Mouse (Mus musculus): ENCODE measurements around the gene Cyp4f18. TPM values are rescaled to one million over a fixed set of nuclear protein-coding genes. Genes with fewer than 3 reads are reported as not detected.
"Not testable (repeated sequence)": the region's sequence is repeated elsewhere in the genome, so short reads cannot be mapped to it uniquely, and the experiment has no call there.

Cyp4f18 gene
- 0.40 and 1.1 TPM in 2 replicates for polyA plus RNA-seq (2015; fragmentation: Nextera tagmentation; extraction: Ambion mirVana)

DNA sequence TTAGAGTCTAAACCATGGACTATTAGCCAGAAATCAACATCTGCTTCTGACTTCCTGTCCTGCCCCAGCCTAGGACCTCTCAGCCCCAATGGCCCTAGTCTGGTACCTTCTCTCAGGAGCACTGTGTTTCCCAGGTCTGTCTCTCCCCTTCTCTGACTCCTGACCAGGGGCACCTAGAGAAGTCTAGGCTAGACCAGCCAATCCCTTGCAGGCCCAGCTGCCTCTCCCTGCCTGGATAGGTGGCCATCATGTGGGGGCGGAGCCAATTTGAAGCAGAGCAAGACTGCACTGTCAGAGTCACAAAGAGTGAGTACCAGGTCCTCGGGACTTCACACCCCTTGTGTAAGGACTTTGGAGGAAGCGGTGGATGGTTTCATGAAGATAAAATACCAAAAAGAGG is at the start of gene Cyp4f18:
Cyp4f18 (minus strand) TSS at position 154 of the 400 bp plus-strand sequence.
- H3K36me3 ChIP-seq = no peaks in the 10 kb centered on the region
- H3K27me3 ChIP-seq = no peaks in the 10 kb centered on the region
- H3K4me2 ChIP-seq = no peak within 1 kb of the TSS
- H3K4me1 ChIP-seq (replicated peaks) = no peaks in the 10 kb centered on the region
- H3K9me3 ChIP-seq = no peaks in the 10 kb centered on the region
- no peak within 1 kb of the TSS for H3K9ac ChIP-seq
- ATAC-seq (ENCODE audit: low FRiP score, low read depth) = no peak
- 78% methylated on average over 3 of the region's 3 CpGs for WGBS
- no peak within 1 kb of the TSS for H3K4me3 ChIP-seq
- H3K27ac ChIP-seq (replicated peaks) = no peak within 1 kb of the TSS

- H3K4me3 ChIP-seq = not testable (repeated sequence)
- 88% methylated on average over 3 of the region's 4 CpGs for WGBS
Observed at GRCm38 (mm10) chr8:72057643-72058042, 48.2 kb upstream of the Cyp4f18 start.

GRCm38 (mm10) chr8:72054633-72055032 is 45.2 kb upstream of the Cyp4f18 start:
- not testable (repeated sequence) for ATAC-seq (ENCODE audit: low FRiP score, low read depth); H3K9me3 ChIP-seq; H3K27me3 ChIP-seq; H3K36me3 ChIP-seq; H3K9ac ChIP-seq; H3K4me3 ChIP-seq; H3K4me2 ChIP-seq; H3K27ac ChIP-seq (replicated peaks); H3K4me1 ChIP-seq (replicated peaks)

More at GRCm38 (mm10) chr8:72057643-72058042, 48.2 kb upstream of the Cyp4f18 start:
- H3K27me3 ChIP-seq; H3K36me3 ChIP-seq; H3K27ac ChIP-seq (replicated peaks); H3K4me2 ChIP-seq; H3K9me3 ChIP-seq; H3K4me1 ChIP-seq (replicated peaks); ATAC-seq (ENCODE audit: low FRiP score, low read depth); H3K9ac ChIP-seq: not testable (repeated sequence)

DNA sequence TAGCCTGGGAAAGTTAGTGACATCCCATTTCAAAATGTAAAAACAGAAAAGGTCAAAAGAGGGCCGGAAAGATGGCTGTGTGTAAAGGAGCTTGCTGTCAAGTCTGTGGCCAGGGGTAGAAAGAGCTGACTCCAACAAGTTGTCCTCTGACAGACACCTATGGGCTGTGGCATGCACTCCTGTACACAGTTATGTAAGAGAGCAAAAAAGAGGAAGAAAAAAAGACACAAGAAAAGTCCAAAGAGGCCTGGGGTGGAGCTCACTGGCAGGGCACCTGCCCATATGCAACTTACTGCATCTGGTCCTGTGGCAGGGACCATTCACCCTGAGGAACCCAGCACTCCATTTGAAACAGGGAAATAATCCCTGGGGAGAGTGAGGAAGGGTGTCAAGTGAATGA is 33.1 kb upstream of the Cyp4f18 start:
- Histone ChIP-seq H3K27me3 (no peaks in the 10 kb centered on the region), H3K4me3 (no peak overlapping the region), H3K9me3 (no peaks in the 10 kb centered on the region), H3K36me3 (no peaks in the 10 kb centered on the region), H3K4me2 (no peak overlapping the region), H3K9ac (no peak overlapping the region), H3K27ac (replicated peaks) (no peak overlapping the region), H3K4me1 (replicated peaks) (no peaks in the 10 kb centered on the region)
- ATAC-seq (ENCODE audit: low FRiP score, low read depth) = no peak
- 84% methylated on average over 1 of the region's 1 CpGs for WGBS

DNA sequence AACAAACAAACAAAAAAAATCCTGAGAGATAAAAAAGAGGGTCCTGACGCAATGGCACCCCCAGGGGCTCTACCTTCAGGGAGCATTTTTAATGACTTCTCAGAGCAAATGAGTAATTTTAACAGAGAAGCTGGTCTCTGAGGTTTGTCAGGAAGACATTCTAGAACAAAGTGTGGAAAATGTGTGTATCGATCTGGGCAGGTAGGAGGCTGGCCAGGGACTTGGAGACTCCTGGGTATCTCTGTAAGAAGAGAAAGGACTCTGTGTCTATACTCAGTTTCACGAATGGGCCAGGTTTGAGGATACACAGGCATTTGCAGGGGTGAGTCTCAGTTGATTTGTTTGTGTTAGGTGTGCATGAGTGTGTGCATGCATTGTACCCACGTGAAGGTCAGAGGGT is 31.5 kb upstream of the Cyp4f18 start, which contains the start of gene Olfr372:
Olfr372 (plus strand) TSS at position 301 of the 400 bp plus-strand sequence.
- H3K4me2 ChIP-seq; H3K27me3 ChIP-seq; H3K4me1 ChIP-seq (replicated peaks); H3K27ac ChIP-seq (replicated peaks); H3K9me3 ChIP-seq; H3K36me3 ChIP-seq; ATAC-seq (ENCODE audit: low FRiP score, low read depth); H3K9ac ChIP-seq; H3K4me3 ChIP-seq: not testable (repeated sequence)
- 79% methylated on average over 4 of the region's 4 CpGs for WGBS

- not testable (repeated sequence) for H3K36me3 ChIP-seq; ATAC-seq (ENCODE audit: low FRiP score, low read depth); H3K9me3 ChIP-seq; H3K4me3 ChIP-seq; H3K4me2 ChIP-seq; H3K27me3 ChIP-seq; H3K27ac ChIP-seq (replicated peaks); H3K9ac ChIP-seq; H3K4me1 ChIP-seq (replicated peaks)
- WGBS = 31% methylated on average over 4 of the region's 4 CpGs
Observed at GRCm38 (mm10) chr8:72032926-72033325, 23.5 kb upstream of the Cyp4f18 start.

DNA sequence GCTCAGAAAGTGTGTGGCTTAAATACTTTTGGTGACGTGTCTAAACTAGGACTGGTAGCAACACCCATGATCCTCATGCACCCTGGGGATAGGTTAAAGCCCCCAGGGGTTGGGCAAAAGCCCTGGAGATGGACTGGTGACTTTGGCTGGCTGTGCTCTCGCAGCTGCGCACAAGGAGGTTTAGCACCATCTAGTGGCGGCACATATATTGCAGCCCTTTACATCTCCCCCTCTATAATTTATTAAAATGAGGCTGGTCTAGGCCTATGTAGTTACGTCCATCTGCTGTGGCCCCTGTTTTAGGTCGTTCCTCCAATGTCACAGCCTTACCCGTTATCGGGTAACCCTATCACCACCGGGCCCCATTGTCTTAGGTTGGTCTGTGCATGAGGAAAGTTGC is 15.5 kb upstream of the Cyp4f18 start:
- H3K9me3 ChIP-seq; H3K9ac ChIP-seq; ATAC-seq (ENCODE audit: low FRiP score, low read depth); H3K4me1 ChIP-seq (replicated peaks); H3K36me3 ChIP-seq; H3K4me2 ChIP-seq; H3K27me3 ChIP-seq; H3K27ac ChIP-seq (replicated peaks); H3K4me3 ChIP-seq: not testable (repeated sequence)
- WGBS = 22% methylated on average over 4 of the region's 9 CpGs

GRCm38 (mm10) chr8:72019816-72020215 is 10.4 kb upstream of the Cyp4f18 start:
- no peak for ATAC-seq (ENCODE audit: low FRiP score, low read depth)
- no peaks in the 10 kb centered on the region for H3K36me3 ChIP-seq
- H3K27me3 ChIP-seq = no peaks in the 10 kb centered on the region
- no peak overlapping the region for H3K4me3 ChIP-seq
- no peaks in the 10 kb centered on the region for H3K9me3 ChIP-seq
- 56% methylated on average over 2 of the region's 2 CpGs for WGBS
- H3K4me2 ChIP-seq = no peak overlapping the region
- no peak overlapping the region for H3K27ac ChIP-seq (replicated peaks)
- no peaks in the 10 kb centered on the region for H3K4me1 ChIP-seq (replicated peaks)
- H3K9ac ChIP-seq = no peak overlapping the region

GRCm38 (mm10) chr8:72019022-72019421 is 9.6 kb upstream of the Cyp4f18 start:
- 86% methylated on average over 1 of the region's 1 CpGs for WGBS
- H3K9me3 ChIP-seq; H3K27me3 ChIP-seq; H3K4me3 ChIP-seq; H3K36me3 ChIP-seq; H3K4me2 ChIP-seq; ATAC-seq (ENCODE audit: low FRiP score, low read depth); H3K9ac ChIP-seq; H3K27ac ChIP-seq (replicated peaks); H3K4me1 ChIP-seq (replicated peaks): not testable (repeated sequence)

GRCm38 (mm10) chr8:72018141-72018540 is 8.7 kb upstream of the Cyp4f18 start:
- WGBS = 83% methylated on average over 2 of the region's 2 CpGs
- ATAC-seq (ENCODE audit: low FRiP score, low read depth) = no peak
- Histone ChIP-seq H3K36me3 (no peaks in the 10 kb centered on the region), H3K27me3 (no peaks in the 10 kb centered on the region), H3K4me1 (replicated peaks) (no peaks in the 10 kb centered on the region), H3K4me2 (no peak overlapping the region), H3K4me3 (no peak overlapping the region), H3K27ac (replicated peaks) (no peak overlapping the region), H3K9me3 (no peaks in the 10 kb centered on the region), H3K9ac (no peak overlapping the region)

DNA sequence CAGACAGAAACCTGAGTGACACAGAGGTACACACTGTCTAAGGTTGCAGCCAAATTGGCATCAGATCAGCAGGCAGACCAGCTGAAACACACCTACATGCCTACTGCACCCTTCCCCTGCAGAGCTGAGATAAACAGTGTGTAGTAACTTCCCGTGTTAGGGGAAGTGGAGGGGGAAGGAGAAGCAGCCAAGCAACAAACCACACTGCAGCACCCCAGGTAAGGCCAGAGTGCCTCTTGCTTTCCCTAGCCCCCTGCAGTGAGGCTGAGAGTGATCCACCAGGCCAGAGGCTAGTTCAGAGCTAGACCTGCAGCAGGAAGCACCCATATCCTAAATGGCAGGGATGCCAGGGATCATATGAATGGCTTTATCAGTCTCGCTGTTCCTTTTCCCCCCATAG is 7.9 kb upstream of the Cyp4f18 start:
- H3K4me2 ChIP-seq; H3K9me3 ChIP-seq; H3K4me1 ChIP-seq (replicated peaks); ATAC-seq (ENCODE audit: low FRiP score, low read depth); H3K27me3 ChIP-seq; H3K4me3 ChIP-seq; H3K27ac ChIP-seq (replicated peaks); H3K9ac ChIP-seq; H3K36me3 ChIP-seq: not testable (repeated sequence)
- 87% methylated on average over 2 of the region's 2 CpGs for WGBS

DNA sequence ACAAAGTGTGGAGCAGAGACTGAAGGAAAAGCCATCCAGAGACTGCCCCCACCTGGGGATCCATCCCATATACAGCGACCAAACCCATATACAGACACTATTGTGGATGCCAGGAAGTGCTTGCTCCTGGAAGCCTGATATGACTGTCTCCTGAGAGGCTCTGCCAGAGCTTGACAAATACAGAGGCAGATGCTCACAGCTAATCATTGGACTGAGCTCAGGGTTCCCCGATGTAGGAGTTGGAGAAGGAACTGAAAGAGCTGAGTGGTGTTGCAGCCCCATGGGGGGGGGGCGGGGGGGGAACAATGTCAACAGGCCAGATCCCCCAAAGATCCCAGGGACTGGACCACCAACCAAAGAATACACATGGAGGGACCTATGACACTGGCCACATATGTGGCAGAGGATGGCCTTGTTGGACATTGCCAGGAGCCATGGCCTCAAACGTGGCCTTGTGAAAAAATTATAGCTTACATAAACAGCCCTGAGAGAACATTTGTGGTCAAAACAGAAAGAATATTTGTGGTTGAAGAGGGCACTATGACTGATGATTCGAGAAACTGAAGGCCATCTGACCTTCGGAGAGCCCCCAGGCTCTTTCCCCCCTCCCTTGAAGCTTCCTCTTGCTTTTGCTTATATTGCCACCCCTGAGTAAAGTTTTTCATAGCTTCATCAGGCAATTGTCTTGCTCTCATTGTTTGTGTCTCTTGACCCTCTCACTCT is 4.2 kb upstream of the Cyp4f18 start:
- 61% methylated on average over 6 of the region's 6 CpGs for WGBS
- not testable (repeated sequence) for H3K9me3 ChIP-seq; ATAC-seq (ENCODE audit: low FRiP score, low read depth); H3K4me1 ChIP-seq (replicated peaks); H3K9ac ChIP-seq; H3K27me3 ChIP-seq; H3K4me2 ChIP-seq; H3K4me3 ChIP-seq; H3K36me3 ChIP-seq; H3K27ac ChIP-seq (replicated peaks)

GRCm38 (mm10) chr8:72008134-72008641 is 1.2 kb downstream of the Cyp4f18 start:
- no peak for ATAC-seq (ENCODE audit: low FRiP score, low read depth)
- Histone ChIP-seq H3K9me3 (no peaks in the 10 kb centered on the region), H3K4me3 (no peak overlapping the region), H3K36me3 (no peaks in the 10 kb centered on the region), H3K9ac (no peak overlapping the region), H3K27me3 (no peaks in the 10 kb centered on the region), H3K27ac (replicated peaks) (no peak overlapping the region), H3K4me2 (no peak overlapping the region), H3K4me1 (replicated peaks) (no peaks in the 10 kb centered on the region)
- WGBS = 79% methylated on average over 3 of the region's 3 CpGs
